Mouse (Mus musculus) olfactory bulb, adult 2 months (tissue): ENCODE results near the gene Mgmt.

Experiments used
- CTCF ChIP-seq: fragments of 200-500 bp; IDR thresholded peaks from 2 replicates; pipeline ENCODE4 v1.5.1; 2012; ENCODE audit warnings: low read depth, mild to moderate bottlenecking, low read length, moderate library complexity; ENCODE audit not compliant: insufficient read depth
- POLR2A ChIP-seq: fragments of 200-500 bp; IDR thresholded peaks from 2 replicates; pipeline ENCODE4 v1.6.1; 2012; ENCODE audit warnings: mild to moderate bottlenecking, low read depth, low read length, moderate library complexity; ENCODE audit not compliant: insufficient read depth

GRCm38 (mm10) chr7:137075301-137075700 lies 180.9 kb downstream of the Mgmt start:
- no peak for TF ChIP-seq CTCF
- TF ChIP-seq POLR2A, result no peak
